Mouse (Mus musculus) midbrain, postnatal 0 days (tissue): ENCODE measurements around the gene Pcbp4. TPM values are rescaled to one million over a fixed set of nuclear protein-coding genes. Genes with fewer than 3 reads are reported as not detected.

Source experiments
- ATAC-seq: fragments of 200-750 bp; cut with Nextera tagmentation; 2 replicates; pipeline ENCODE4 v1.8.0; 2017; ENCODE audit warnings: moderate number of reproducible peaks, mild to moderate bottlenecking, moderate TSS enrichment, moderate library complexity; ENCODE audit not compliant: low FRiP score
- DNase-seq: peaks from one replicate; pipeline ENCODE4 v3.0.0-alpha.2; 2015; ENCODE audit warnings: low spot score
- H3K27ac ChIP-seq: fragments of 300-500 bp; sonication (generic); 2 replicates; pipeline ENCODE4 v1.5.1; 2014; ENCODE audit warnings: low read depth, mild to moderate bottlenecking, low read length, mixed read lengths
- H3K27me3 ChIP-seq: fragments of 300-500 bp; sonication (generic); 2 replicates; pipeline ENCODE4 v1.6.1; 2014; ENCODE audit warnings: low read length, control low read depth, mixed read lengths; ENCODE audit not compliant: insufficient read depth
- H3K36me3 ChIP-seq: fragments of 300-500 bp; sonication (generic); 2 replicates; pipeline ENCODE4 v1.6.1; 2014; ENCODE audit warnings: low read length, control low read depth, mixed read lengths; ENCODE audit not compliant: insufficient read depth
- H3K4me1 ChIP-seq: fragments of 300-500 bp; sonication (generic); 2 replicates; pipeline ENCODE4 v1.6.1; 2014; ENCODE audit warnings: mild to moderate bottlenecking, control low read depth, antibody characterized with exemption, low read length, mixed read lengths; ENCODE audit not compliant: insufficient read depth
- H3K4me2 ChIP-seq: fragments of 300-500 bp; sonication (generic); 2 replicates; pipeline ENCODE4 v1.6.1; 2014; ENCODE audit warnings: low read depth, mild to moderate bottlenecking, low read length, mixed read lengths; ENCODE audit not compliant: poor library complexity, severe bottlenecking
- H3K4me3 ChIP-seq: fragments of 300-500 bp; sonication (generic); 2 replicates; pipeline ENCODE4 v1.5.1; 2014; ENCODE audit warnings: low read depth, mild to moderate bottlenecking, low read length, moderate library complexity
- H3K9ac ChIP-seq: fragments of 300-500 bp; sonication (generic); replicated peaks from 2 replicates; pipeline ENCODE4 v1.6.1; 2014; ENCODE audit warnings: mild to moderate bottlenecking, low read length, moderate library complexity, mixed read lengths; ENCODE audit not compliant: poor library complexity, severe bottlenecking
- H3K9me3 ChIP-seq: fragments of 300-500 bp; sonication (generic); 2 replicates; pipeline ENCODE4 v1.6.1; 2016; ENCODE audit warnings: low read length, control low read depth
- CTCF ChIP-seq: IDR thresholded peaks from 2 replicates; pipeline ENCODE4 v1.5.1; 2016; ENCODE audit warnings: antibody characterized with exemption, mild to moderate bottlenecking
- WGBS: fragments of 180-500 bp; shearing (Covaris S2); extraction: QIAGEN DNeasy Blood & Tissue Kit; methylation state at CpG from one replicate; pipeline ENCODE4 v1.1.7; 2014; 5-methylcytosine and 5-hydroxymethylcytosine counted together
- polyA plus RNA-seq: library from polyadenylated mRNA; unstranded; fragments of >200 nt; fragmentation: Nextera tagmentation; extraction: Ambion mirVana; gene quantifications from 2 replicates; pipeline ENCODE4 v1.2.1, GENCODE M21; 2015
- total RNA-seq: library from RNA; depleted of rRNA; stranded (reverse); fragments of >200 nt; gene quantifications from 2 replicates; pipeline ENCODE4 v1.2.3, GENCODE M21; 2014; rRNA removed

Pcbp4 gene
- total and polyA plus RNA-seq, 2 experiments from 2014 or later, result 242 to 543 TPM

- ATAC-seq (no peak), DNase-seq (no peak)
- H3K9me3 ChIP-seq, result no peaks in the 10 kb centered on the region
- H3K27me3 ChIP-seq, result no peaks in the 10 kb centered on the region
- no peaks in the 10 kb centered on the region for H3K4me1 ChIP-seq
- no peak overlapping the region for H3K27ac ChIP-seq
- 88% methylated on average over 22 of the region's 22 CpGs for whole genome bisulfite sequencing
- H3K9ac ChIP-seq, result no peak overlapping the region
- TF ChIP-seq CTCF, result no peak
- H3K4me2 ChIP-seq, result no peak overlapping the region
- H3K4me3 ChIP-seq, result no peak overlapping the region
- H3K36me3 ChIP-seq, result no peaks in the 10 kb centered on the region
These were observed 48.8 kb downstream of the Pcbp4 start for GRCm38 (mm10) chr9:106501846-106502245.

GRCm38 (mm10) chr9:106504246-106504645 lies 51.2 kb downstream of the Pcbp4 start:
- H3K36me3 ChIP-seq, result no peaks in the 10 kb centered on the region
- H3K4me2 ChIP-seq, result no peak overlapping the region
- H3K9ac ChIP-seq, result no peak overlapping the region
- no peak overlapping the region for H3K4me3 ChIP-seq
- H3K4me1 ChIP-seq, result no peaks in the 10 kb centered on the region
- WGBS, result 76% methylated on average over 6 of the region's 6 CpGs
- DNase-seq (no peak), ATAC-seq (no peak)
- no peaks in the 10 kb centered on the region for H3K27me3 ChIP-seq
- H3K27ac ChIP-seq, result no peak overlapping the region
- no peak for TF ChIP-seq CTCF
- H3K9me3 ChIP-seq, result no peaks in the 10 kb centered on the region

- Histone ChIP-seq H3K9me3 (no peaks in the 10 kb centered on the region), H3K27ac (no peak overlapping the region), H3K4me3 (no peak overlapping the region), H3K36me3 (no peaks in the 10 kb centered on the region), H3K27me3 (no peaks in the 10 kb centered on the region), H3K4me2 (no peak overlapping the region), H3K9ac (no peak overlapping the region), H3K4me1 (no peaks in the 10 kb centered on the region)
- no peak for TF ChIP-seq CTCF
- DNase-seq (no peak), ATAC-seq (no peak)
- 94% methylated on average over 10 of the region's 10 CpGs for whole genome bisulfite sequencing
These were observed 56.3 kb downstream of the Pcbp4 start for GRCm38 (mm10) chr9:106509356-106509755.

GRCm38 (mm10) chr9:106512729-106513450 lies 59.8 kb downstream of the Pcbp4 start:
- 69% methylated on average over 13 of the region's 13 CpGs for WGBS

GRCm38 (mm10) chr9:106513566-106513965 lies 60.5 kb downstream of the Pcbp4 start:
- WGBS, result 84% methylated on average over 6 of the region's 6 CpGs
- ATAC-seq, result no peak
- Histone ChIP-seq H3K4me2 (no peak overlapping the region), H3K4me3 (no peak overlapping the region), H3K9me3 (no peaks in the 10 kb centered on the region), H3K27me3 (no peaks in the 10 kb centered on the region), H3K27ac (no peak overlapping the region), H3K9ac (no peak overlapping the region), H3K4me1 (no peaks in the 10 kb centered on the region), H3K36me3 (no peaks in the 10 kb centered on the region)
- no peak for TF ChIP-seq CTCF
- DNase-seq, result no peak

More at GRCm38 (mm10) chr9:106512729-106513450, 59.8 kb downstream of the Pcbp4 start:
- DNase-seq, result peak; percentile 8
- Histone ChIP-seq H3K9me3 (no peaks in the 10 kb centered on the region), H3K4me1 (no peaks in the 10 kb centered on the region), H3K27me3 (no peaks in the 10 kb centered on the region), H3K9ac (no peak overlapping the region), H3K4me2 (no peak overlapping the region), H3K27ac (no peak overlapping the region), H3K4me3 (no peak overlapping the region), H3K36me3 (no peaks in the 10 kb centered on the region)
- ATAC-seq, result no peak
- TF ChIP-seq CTCF, result no peak

Other genes starting within 250 kb of the Pcbp4 start
- gene Tlr9, start 230.7 kb upstream of the Pcbp4 start, total RNA-seq, result 0.49 and 0.85 TPM in 2 replicates
- gene Tlr9, start 230.7 kb upstream of the Pcbp4 start, polyA plus RNA-seq, result 0.07 and 0.16 TPM in 2 replicates
- 51.5 and 76.1 TPM in 2 replicates for gene Alas1, start 204.6 kb upstream of the Pcbp4 start, total RNA-seq
- gene Alas1, start 204.6 kb upstream of the Pcbp4 start, polyA plus RNA-seq, result 84.4 and 86.8 TPM in 2 replicates
- 6.5 and 8.7 TPM in 2 replicates for gene Poc1a, start 172.2 kb upstream of the Pcbp4 start, total RNA-seq
- 9.8 and 11.7 TPM in 2 replicates for gene Poc1a, start 172.2 kb upstream of the Pcbp4 start, polyA plus RNA-seq
- gene Dusp7, start 84.7 kb upstream of the Pcbp4 start, total RNA-seq, result 62.9 and 79.2 TPM in 2 replicates
- 18.4 and 19.4 TPM in 2 replicates for gene Dusp7, start 84.7 kb upstream of the Pcbp4 start, polyA plus RNA-seq
- 795 and 936 TPM in 2 replicates for gene Rpl29, start 23.8 kb upstream of the Pcbp4 start, total RNA-seq
- 645 TPM in 2 replicates for gene Rpl29, start 23.8 kb upstream of the Pcbp4 start, polyA plus RNA-seq
- gene Acy1, start 15.0 kb upstream of the Pcbp4 start, total RNA-seq, result 11.4 and 22.6 TPM in 2 replicates
- gene Acy1, start 15.0 kb upstream of the Pcbp4 start, polyA plus RNA-seq, result 13.3 and 17.0 TPM in 2 replicates
- 16.2 and 18.4 TPM in 2 replicates for gene Abhd14b, start 5.8 kb upstream of the Pcbp4 start, total RNA-seq
- 12.6 and 13.8 TPM in 2 replicates for gene Abhd14b, start 5.8 kb upstream of the Pcbp4 start, polyA plus RNA-seq
- gene Abhd14a, start 5.6 kb upstream of the Pcbp4 start, total RNA-seq, result 69.8 and 73.8 TPM in 2 replicates
- 72.3 and 74.5 TPM in 2 replicates for gene Abhd14a, start 5.6 kb upstream of the Pcbp4 start, polyA plus RNA-seq
- gene Gpr62, start 12.6 kb downstream of the Pcbp4 start, total RNA-seq, result 1.8 and 2.2 TPM in 2 replicates
- 2.9 and 3.1 TPM in 2 replicates for gene Gpr62, start 12.6 kb downstream of the Pcbp4 start, polyA plus RNA-seq
- gene Rrp9, start 22.7 kb downstream of the Pcbp4 start, total RNA-seq, result 32.9 and 34.1 TPM in 2 replicates
- gene Rrp9, start 22.7 kb downstream of the Pcbp4 start, polyA plus RNA-seq, result 33.7 and 38.3 TPM in 2 replicates
- gene Parp3, start 23.7 kb downstream of the Pcbp4 start, total RNA-seq, result 2.3 and 3.4 TPM in 2 replicates
- 2.4 and 2.5 TPM in 2 replicates for gene Parp3, start 23.7 kb downstream of the Pcbp4 start, polyA plus RNA-seq
- not detected in 2 replicates for gene Iqcf1, start 46.7 kb downstream of the Pcbp4 start, total RNA-seq
- gene Iqcf1, start 46.7 kb downstream of the Pcbp4 start, polyA plus RNA-seq, result not detected in 2 replicates
- not detected in 2 replicates for gene Iqcf5, start 61.3 kb downstream of the Pcbp4 start, total RNA-seq
- gene Iqcf5, start 61.3 kb downstream of the Pcbp4 start, polyA plus RNA-seq, result not detected in 2 replicates
- not detected in 2 replicates for gene Iqcf3, start 108.3 kb downstream of the Pcbp4 start, total RNA-seq
- gene Iqcf3, start 108.3 kb downstream of the Pcbp4 start, polyA plus RNA-seq, result not detected in 2 replicates
- gene Iqcf4, start 117.7 kb downstream of the Pcbp4 start, total RNA-seq, result not detected in 2 replicates
- not detected in 2 replicates for gene Iqcf4, start 117.7 kb downstream of the Pcbp4 start, polyA plus RNA-seq
- gene Iqcf6, start 173.3 kb downstream of the Pcbp4 start, total RNA-seq, result not detected in 2 replicates
- gene Iqcf6, start 173.3 kb downstream of the Pcbp4 start, polyA plus RNA-seq, result not detected in 2 replicates
- gene Grm2, start 202.8 kb downstream of the Pcbp4 start, total RNA-seq, result 22.1 and 23.0 TPM in 2 replicates
- 24.2 and 24.7 TPM in 2 replicates for gene Grm2, start 202.8 kb downstream of the Pcbp4 start, polyA plus RNA-seq
- gene Tex264, start 232.6 kb downstream of the Pcbp4 start, total RNA-seq, result 74.9 and 82.7 TPM in 2 replicates
- gene Tex264, start 232.6 kb downstream of the Pcbp4 start, polyA plus RNA-seq, result 87.4 and 101 TPM in 2 replicates